Mouse (Mus musculus): ENCODE measurements around the gene Gimap5. TPM values are rescaled to one million over a fixed set of nuclear protein-coding genes. Genes with fewer than 3 reads are reported as not detected.

The Gimap5 gene
- polyA plus RNA-seq, 2 experiments: 3.5 to 3.8 TPM

DNA sequence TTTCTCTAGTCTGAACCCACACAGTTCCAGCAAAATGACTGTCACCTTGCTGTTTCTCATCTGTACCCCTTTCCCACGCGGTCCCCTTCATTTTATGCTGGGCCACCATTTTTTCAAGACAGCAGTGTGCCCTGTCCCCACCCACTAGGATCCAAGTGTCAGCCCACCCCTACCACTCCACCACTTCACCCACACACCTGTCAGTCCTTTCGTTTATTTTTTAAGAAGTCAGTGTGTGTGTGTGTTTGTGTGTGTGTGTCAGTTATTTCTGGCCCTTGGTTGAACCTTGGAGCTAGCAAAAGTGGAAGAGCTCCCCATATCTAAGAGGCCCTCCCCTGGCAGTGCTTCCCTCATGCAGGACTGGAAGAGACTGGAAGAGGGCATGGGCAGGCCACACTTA is 22.9 kb downstream of the Gimap5 start:
- Histone ChIP-seq H3K4me1 (ENCODE audit: control insufficient read depth, insufficient read depth, low read length) (no peaks in the 10 kb centered on the region), H3K36me3 (ENCODE audit: control insufficient read depth, insufficient read depth, low read length) (no peaks in the 10 kb centered on the region), H3K27ac (replicated peaks; ENCODE audit: low read depth, low read length) (no peak overlapping the region), H3K4me3 (replicated peaks; ENCODE audit: low read length) (no peak overlapping the region), H3K4me2 (replicated peaks; ENCODE audit: low read depth, low read length, severe bottlenecking) (no peak overlapping the region), H3K9me3 (ENCODE audit: control insufficient read depth, low read length) (no peaks in the 10 kb centered on the region), H3K27me3 (ENCODE audit: control insufficient read depth, insufficient read depth, low read length) (no peaks in the 10 kb centered on the region), H3K9ac (ENCODE audit: low read depth, low read length, severe bottlenecking) (no peak overlapping the region)
- DNase-seq (ENCODE audit: low spot score) (no peak), ATAC-seq (ENCODE audit: low FRiP score, low read depth) (no peak)
- 89% methylated on average over 3 of the region's 3 CpGs for WGBS
- TF ChIP-seq POLR2A (IDR thresholded peaks at IDR 0.05; ENCODE audit: borderline replicate concordance, extremely low read depth, insufficient read depth, insufficient read length): no peak

DNA sequence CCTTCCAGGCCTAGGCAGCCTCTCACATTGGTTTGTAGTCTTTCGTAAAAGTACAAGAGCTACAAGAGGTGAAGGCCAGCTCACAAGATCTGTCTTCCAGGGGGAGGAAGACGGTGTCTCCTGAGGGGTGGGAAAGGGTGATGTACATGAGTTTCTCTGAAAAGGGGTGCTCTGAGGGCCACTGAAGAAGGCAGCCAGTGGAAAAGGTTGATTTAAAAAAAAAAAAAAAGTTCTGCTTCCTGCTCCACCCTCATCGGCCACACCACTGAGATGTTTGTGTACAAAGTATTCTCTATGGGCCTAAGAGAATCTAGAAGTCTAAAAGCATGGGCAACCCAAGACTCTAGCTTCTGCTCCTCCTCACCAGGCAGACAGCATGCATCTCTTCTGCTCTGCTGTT is 24.7 kb downstream of the Gimap5 start, which contains the start of gene Gimap3:
Gimap3 (minus strand) TSS at position 156 of the 400 bp plus-strand sequence.
- Histone ChIP-seq H3K36me3 (ENCODE audit: control insufficient read depth, insufficient read depth, low read length) (no peaks in the 10 kb centered on the region), H3K4me2 (replicated peaks; ENCODE audit: low read depth, low read length, severe bottlenecking) (no peak within 1 kb of the TSS), H3K9ac (ENCODE audit: low read depth, low read length, severe bottlenecking) (no peak within 1 kb of the TSS), H3K4me3 (replicated peaks; ENCODE audit: low read length) (no peak within 1 kb of the TSS), H3K4me1 (ENCODE audit: control insufficient read depth, insufficient read depth, low read length) (no peaks in the 10 kb centered on the region), H3K27me3 (ENCODE audit: control insufficient read depth, insufficient read depth, low read length) (no peaks in the 10 kb centered on the region), H3K27ac (replicated peaks; ENCODE audit: low read depth, low read length) (no peak within 1 kb of the TSS), H3K9me3 (ENCODE audit: control insufficient read depth, low read length) (no peaks in the 10 kb centered on the region)
- TF ChIP-seq POLR2A (IDR thresholded peaks at IDR 0.05; ENCODE audit: borderline replicate concordance, extremely low read depth, insufficient read depth, insufficient read length): no peak
- 96% methylated on average over 3 of the region's 3 CpGs for WGBS
- no peak for ATAC-seq (ENCODE audit: low FRiP score, low read depth)
- DNase-seq (ENCODE audit: low spot score): no peak

DNA sequence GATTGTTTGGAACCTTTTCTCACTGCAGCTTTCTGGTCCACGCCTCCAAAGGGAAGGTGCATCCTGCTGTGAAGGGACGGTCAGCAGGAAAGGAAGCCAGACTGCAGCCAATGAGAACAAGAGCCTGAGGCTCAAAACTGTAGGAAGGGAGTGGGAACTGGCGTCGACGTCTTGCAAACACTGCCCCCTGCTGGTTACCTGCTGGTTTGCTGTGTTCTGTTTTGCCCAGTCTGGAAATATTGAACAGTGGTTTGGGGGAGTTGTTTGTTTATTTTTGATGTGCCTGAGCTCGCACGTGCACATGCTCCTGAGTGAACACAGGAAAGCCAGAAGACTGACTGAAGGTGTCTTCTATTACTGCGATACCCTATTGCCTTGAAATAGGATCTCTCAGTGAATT is 26.0 kb downstream of the Gimap5 start:
- no peak overlapping the region for H3K4me2 ChIP-seq (replicated peaks; ENCODE audit: low read depth, low read length, severe bottlenecking)
- ATAC-seq (ENCODE audit: low FRiP score, low read depth): peak; percentile 53; the same call in 1 of the 2 replicates

GRCm38 (mm10) chr6:48784406-48784805 is 38.4 kb downstream of the Gimap5 start:
- Histone ChIP-seq H3K9ac (ENCODE audit: low read depth, low read length, severe bottlenecking) (no peak overlapping the region), H3K9me3 (ENCODE audit: control insufficient read depth, low read length) (no peaks in the 10 kb centered on the region), H3K36me3 (ENCODE audit: control insufficient read depth, insufficient read depth, low read length) (no peaks in the 10 kb centered on the region), H3K4me3 (replicated peaks; ENCODE audit: low read length) (no peak overlapping the region), H3K27ac (replicated peaks; ENCODE audit: low read depth, low read length) (no peak overlapping the region), H3K4me2 (replicated peaks; ENCODE audit: low read depth, low read length, severe bottlenecking) (no peak overlapping the region), H3K4me1 (ENCODE audit: control insufficient read depth, insufficient read depth, low read length) (no peaks in the 10 kb centered on the region), H3K27me3 (ENCODE audit: control insufficient read depth, insufficient read depth, low read length) (no peaks in the 10 kb centered on the region)
- DNase-seq (ENCODE audit: low spot score) (no peak), ATAC-seq (ENCODE audit: low FRiP score, low read depth) (no peak)
- TF ChIP-seq POLR2A (IDR thresholded peaks at IDR 0.05; ENCODE audit: borderline replicate concordance, extremely low read depth, insufficient read depth, insufficient read length): no peak
- WGBS: 79% methylated on average over 1 of the region's 1 CpGs

More for the DNA sequence above, 26.0 kb downstream of the Gimap5 start:
- Histone ChIP-seq H3K4me3 (replicated peaks; ENCODE audit: low read length) (no peak overlapping the region), H3K4me1 (ENCODE audit: control insufficient read depth, insufficient read depth, low read length) (no peaks in the 10 kb centered on the region), H3K36me3 (ENCODE audit: control insufficient read depth, insufficient read depth, low read length) (no peaks in the 10 kb centered on the region), H3K9ac (ENCODE audit: low read depth, low read length, severe bottlenecking) (no peak overlapping the region), H3K27ac (replicated peaks; ENCODE audit: low read depth, low read length) (no peak overlapping the region), H3K27me3 (ENCODE audit: control insufficient read depth, insufficient read depth, low read length) (no peaks in the 10 kb centered on the region), H3K9me3 (ENCODE audit: control insufficient read depth, low read length) (no peaks in the 10 kb centered on the region)
- 14% methylated on average over 8 of the region's 8 CpGs for WGBS
- TF ChIP-seq POLR2A (IDR thresholded peaks at IDR 0.05; ENCODE audit: borderline replicate concordance, extremely low read depth, insufficient read depth, insufficient read length): no peak
- peak; percentile 83 for DNase-seq (ENCODE audit: low spot score)

GRCm38 (mm10) chr6:48785189-48785588 is 39.2 kb downstream of the Gimap5 start:
- Histone ChIP-seq H3K9ac (ENCODE audit: low read depth, low read length, severe bottlenecking) (no peak overlapping the region), H3K36me3 (ENCODE audit: control insufficient read depth, insufficient read depth, low read length) (no peaks in the 10 kb centered on the region), H3K9me3 (ENCODE audit: control insufficient read depth, low read length) (no peaks in the 10 kb centered on the region), H3K4me1 (ENCODE audit: control insufficient read depth, insufficient read depth, low read length) (no peaks in the 10 kb centered on the region), H3K4me3 (replicated peaks; ENCODE audit: low read length) (no peak overlapping the region), H3K27ac (replicated peaks; ENCODE audit: low read depth, low read length) (no peak overlapping the region), H3K27me3 (ENCODE audit: control insufficient read depth, insufficient read depth, low read length) (no peaks in the 10 kb centered on the region), H3K4me2 (replicated peaks; ENCODE audit: low read depth, low read length, severe bottlenecking) (no peak overlapping the region)
- no peak for TF ChIP-seq POLR2A (IDR thresholded peaks at IDR 0.05; ENCODE audit: borderline replicate concordance, extremely low read depth, insufficient read depth, insufficient read length)
- ATAC-seq (ENCODE audit: low FRiP score, low read depth): no peak
- DNase-seq (ENCODE audit: low spot score): peak; percentile 57
- WGBS: 48% methylated on average over 1 of the region's 1 CpGs

GRCm38 (mm10) chr6:48785601-48786000 is 39.6 kb downstream of the Gimap5 start:
- no peak for ATAC-seq (ENCODE audit: low FRiP score, low read depth)
- no peak overlapping the region for H3K9ac ChIP-seq (ENCODE audit: low read depth, low read length, severe bottlenecking)
- WGBS: 63% methylated on average over 2 of the region's 2 CpGs
- no peaks in the 10 kb centered on the region for H3K9me3 ChIP-seq (ENCODE audit: control insufficient read depth, low read length)
- no peaks in the 10 kb centered on the region for H3K36me3 ChIP-seq (ENCODE audit: control insufficient read depth, insufficient read depth, low read length)
- no peak for TF ChIP-seq POLR2A (IDR thresholded peaks at IDR 0.05; ENCODE audit: borderline replicate concordance, extremely low read depth, insufficient read depth, insufficient read length)
- H3K4me3 ChIP-seq (replicated peaks; ENCODE audit: low read length): no peak overlapping the region
- H3K27ac ChIP-seq (replicated peaks; ENCODE audit: low read depth, low read length): no peak overlapping the region
- no peaks in the 10 kb centered on the region for H3K4me1 ChIP-seq (ENCODE audit: control insufficient read depth, insufficient read depth, low read length)
- H3K27me3 ChIP-seq (ENCODE audit: control insufficient read depth, insufficient read depth, low read length): no peaks in the 10 kb centered on the region
- H3K4me2 ChIP-seq (replicated peaks; ENCODE audit: low read depth, low read length, severe bottlenecking): no peak overlapping the region
- no peak for DNase-seq (ENCODE audit: low spot score)

All from limb, embryonic 14.5 days (tissue).